Mouse (Mus musculus) hindbrain, embryonic 14.5 days (tissue): ENCODE measurements around the gene Sept14. TPM values are rescaled to one million over a fixed set of nuclear protein-coding genes. Genes with fewer than 3 reads are reported as not detected.

ENCODE experiments used
- ATAC-seq: fragments of 200-750 bp; cut with Nextera tagmentation; 2 replicates; pipeline ENCODE4 v1.8.0; 2017; ENCODE audit warnings: moderate number of reproducible peaks, mild to moderate bottlenecking, moderate TSS enrichment, moderate library complexity; ENCODE audit not compliant: low FRiP score
- DNase-seq: peaks from one replicate; pipeline ENCODE4 v3.0.0-alpha.2; 2015; ENCODE audit warnings: low spot score
- H3K27ac ChIP-seq: fragments of 300-500 bp; sonication (generic); 2 replicates; pipeline ENCODE4 v1.5.1; 2014; ENCODE audit warnings: mild to moderate bottlenecking, moderate library complexity
- H3K27me3 ChIP-seq: fragments of 300-500 bp; sonication (generic); 2 replicates; pipeline ENCODE4 v1.6.1; 2014; ENCODE audit warnings: mild to moderate bottlenecking, low read length, mixed read lengths; ENCODE audit not compliant: control insufficient read depth, insufficient read depth
- H3K36me3 ChIP-seq: fragments of 300-500 bp; sonication (generic); replicated peaks from 2 replicates; pipeline ENCODE4 v1.6.1; 2014; ENCODE audit not compliant: control insufficient read depth, insufficient read depth
- H3K4me1 ChIP-seq: fragments of 300-500 bp; sonication (generic); replicated peaks from 2 replicates; pipeline ENCODE4 v1.6.1; 2014; ENCODE audit warnings: antibody characterized with exemption, low read length, mixed read lengths; ENCODE audit not compliant: control insufficient read depth, insufficient read depth
- H3K4me2 ChIP-seq: fragments of 300-500 bp; sonication (generic); replicated peaks from 2 replicates; pipeline ENCODE4 v1.6.1; 2014; ENCODE audit warnings: mild to moderate bottlenecking, moderate library complexity
- H3K4me3 ChIP-seq: fragments of 300-500 bp; sonication (generic); replicated peaks from 2 replicates; pipeline ENCODE4 v1.5.1; 2014; ENCODE audit warnings: mild to moderate bottlenecking, low read length
- H3K9ac ChIP-seq: fragments of 300-500 bp; sonication (generic); 2 replicates; pipeline ENCODE4 v1.6.1; 2014
- H3K9me3 ChIP-seq: fragments of 300-500 bp; sonication (generic); 2 replicates; pipeline ENCODE4 v1.6.1; 2016; ENCODE audit warnings: low read length; ENCODE audit not compliant: control insufficient read depth
- WGBS: fragments of 180-500 bp; shearing (Covaris S2); extraction: QIAGEN DNeasy Blood & Tissue Kit; methylation state at CpG from one replicate; pipeline ENCODE4 v1.1.7; 2014; 5-methylcytosine and 5-hydroxymethylcytosine counted together
- polyA plus RNA-seq: library from polyadenylated mRNA; unstranded; fragments of >200 nt; fragmentation: Nextera tagmentation; extraction: Ambion mirVana; gene quantifications from 2 replicates; pipeline ENCODE4 v1.2.1, GENCODE M21; 2014

Sept14 gene
- polyA plus RNA-seq, 1 experiment from 2014 or later = not detected

GRCm38 (mm10) chr5:129725774-129726392, 17.6 kb upstream of the Sept14 start:
- peak overlapping the region; percentile 96 for H3K9ac ChIP-seq
- H3K4me3 ChIP-seq = peak overlapping the region; percentile 95
- DNase-seq (no peak), ATAC-seq (no peak)
- H3K36me3 ChIP-seq = no peaks in the 10 kb centered on the region
- H3K27ac ChIP-seq = peak overlapping the region; percentile 92; the same call in 1 of the 2 replicates
- H3K4me2 ChIP-seq = peak overlapping the region; percentile 56
- no peaks in the 10 kb centered on the region for H3K27me3 ChIP-seq
- no peaks in the 10 kb centered on the region for H3K9me3 ChIP-seq
- 18% methylated on average over 7 of the region's 7 CpGs for WGBS
- H3K4me1 ChIP-seq = peaks cover 17% of the 10 kb centered on the region; the same call in 1 of the 2 replicates

- 1% methylated on average over 58 of the region's 93 CpGs for WGBS
- Histone ChIP-seq H3K36me3 (no peaks in the 10 kb centered on the region), H3K27me3 (no peaks in the 10 kb centered on the region), H3K4me3 (peak within 1 kb of the TSS; percentile 95), H3K9ac (peak within 1 kb of the TSS; percentile 96), H3K4me2 (peak within 1 kb of the TSS; percentile 56), H3K9me3 (no peaks in the 10 kb centered on the region), H3K27ac (peak within 1 kb of the TSS; percentile 92), H3K4me1 (0 out of 2 replicates have a peak, but pooled peaks cover 17% of the 10 kb centered on the region)
- ATAC-seq = peak; percentile 94
- DNase-seq = peak; percentile 94
These were observed 16.8 kb upstream of the Sept14 start, which contains the start of gene Nipsnap2 for GRCm38 (mm10) chr5:129724834-129725773. Nipsnap2 (plus strand) TSS chr5:129725063.

GRCm38 (mm10) chr5:129724268-129724667, 16.0 kb upstream of the Sept14 start:
- peaks cover 6% of the 10 kb centered on the region; the same call in 1 of the 2 replicates for H3K36me3 ChIP-seq
- DNase-seq = no peak
- no peaks in the 10 kb centered on the region for H3K27me3 ChIP-seq
- peak overlapping the region; percentile 96 for H3K9ac ChIP-seq
- WGBS = 58% methylated on average over 4 of the region's 4 CpGs
- H3K27ac ChIP-seq = no peak overlapping the region
- H3K4me2 ChIP-seq = peak overlapping the region; percentile 56
- peak overlapping the region; percentile 95 for H3K4me3 ChIP-seq
- no peak for ATAC-seq
- H3K9me3 ChIP-seq = no peaks in the 10 kb centered on the region
- H3K4me1 ChIP-seq = 0 out of 2 replicates have a peak, but pooled peaks cover 14% of the 10 kb centered on the region

- Histone ChIP-seq H3K36me3 (peaks cover 27% of the 10 kb centered on the region), H3K9ac (no peak overlapping the region), H3K27me3 (no peaks in the 10 kb centered on the region), H3K4me1 (peaks cover 8% of the 10 kb centered on the region), H3K9me3 (no peaks in the 10 kb centered on the region), H3K4me2 (no peak overlapping the region), H3K27ac (no peak overlapping the region), H3K4me3 (no peak overlapping the region)
- WGBS = 84% methylated on average over 3 of the region's 3 CpGs
- ATAC-seq (no peak), DNase-seq (no peak)
These were observed 11.9 kb upstream of the Sept14 start for GRCm38 (mm10) chr5:129720176-129720575.

GRCm38 (mm10) chr5:129717016-129717415, 8.7 kb upstream of the Sept14 start:
- Histone ChIP-seq H3K4me2 (no peak overlapping the region), H3K4me3 (no peak overlapping the region), H3K9me3 (no peaks in the 10 kb centered on the region), H3K27me3 (no peaks in the 10 kb centered on the region), H3K36me3 (peaks cover 27% of the 10 kb centered on the region), H3K27ac (no peak overlapping the region), H3K4me1 (peaks cover 11% of the 10 kb centered on the region), H3K9ac (no peak overlapping the region)
- DNase-seq (no peak), ATAC-seq (no peak)
- WGBS = 86% methylated on average over 9 of the region's 9 CpGs

GRCm38 (mm10) chr5:129715326-129715861, 7.1 kb upstream of the Sept14 start, which contains the start of gene Mrps17:
Mrps17 (plus strand) TSS chr5:129715497.
- peak within 1 kb of the TSS; percentile 75 for H3K4me3 ChIP-seq
- 1% methylated on average over 33 of the region's 33 CpGs for WGBS
- H3K4me1 ChIP-seq = peaks cover 11% of the 10 kb centered on the region
- peak within 1 kb of the TSS; percentile 82 for H3K9ac ChIP-seq
- peak within 1 kb of the TSS; percentile 61 for H3K27ac ChIP-seq
- peaks cover 27% of the 10 kb centered on the region for H3K36me3 ChIP-seq
- peak within 1 kb of the TSS; percentile 90 for H3K4me2 ChIP-seq
- no peaks in the 10 kb centered on the region for H3K9me3 ChIP-seq
- peak; percentile 91 for DNase-seq
- peak; percentile 95 for ATAC-seq
- H3K27me3 ChIP-seq = no peaks in the 10 kb centered on the region

- H3K27ac ChIP-seq = no peak overlapping the region
- H3K4me3 ChIP-seq = no peak overlapping the region
- no peaks in the 10 kb centered on the region for H3K9me3 ChIP-seq
- ATAC-seq = no peak
- no peaks in the 10 kb centered on the region for H3K4me1 ChIP-seq
- H3K36me3 ChIP-seq = no peaks in the 10 kb centered on the region
- DNase-seq = no peak
- no peak overlapping the region for H3K4me2 ChIP-seq
- H3K9ac ChIP-seq = no peak overlapping the region
- no peaks in the 10 kb centered on the region for H3K27me3 ChIP-seq
These were observed 4.9 kb downstream of the Sept14 start for GRCm38 (mm10) chr5:129703368-129703767.

- Histone ChIP-seq H3K4me1 (no peaks in the 10 kb centered on the region), H3K4me2 (no peak overlapping the region), H3K27ac (no peak overlapping the region), H3K9ac (no peak overlapping the region), H3K4me3 (no peak overlapping the region), H3K9me3 (no peaks in the 10 kb centered on the region), H3K27me3 (no peaks in the 10 kb centered on the region), H3K36me3 (no peaks in the 10 kb centered on the region)
- DNase-seq (no peak), ATAC-seq (no peak)
- WGBS = 67% methylated on average over 1 of the region's 1 CpGs
These were observed 6.6 kb downstream of the Sept14 start for GRCm38 (mm10) chr5:129701706-129702105.

- DNase-seq (no peak), ATAC-seq (no peak)
- Histone ChIP-seq H3K4me1 (no peaks in the 10 kb centered on the region), H3K27ac (no peak overlapping the region), H3K9me3 (no peaks in the 10 kb centered on the region), H3K9ac (no peak overlapping the region), H3K4me2 (peak overlapping the region; percentile 17; the same call in 1 of the 2 replicates), H3K27me3 (no peaks in the 10 kb centered on the region), H3K36me3 (no peaks in the 10 kb centered on the region), H3K4me3 (no peak overlapping the region)
- 32% methylated on average over 2 of the region's 2 CpGs for WGBS
These were observed 7.8 kb downstream of the Sept14 start for GRCm38 (mm10) chr5:129700506-129700905.
